Mouse (Mus musculus) liver, embryonic 14.5 days (tissue): ENCODE measurements around the gene Acp7.

Experiments used
- CTCF ChIP-seq: IDR thresholded peaks from 2 replicates; pipeline ENCODE4 v1.5.1; 2016; ENCODE audit warnings: antibody characterized with exemption, low read depth, control low read depth
- EP300 ChIP-seq: IDR thresholded peaks from 2 replicates; pipeline ENCODE4 v1.6.1; 2016; ENCODE audit warnings: antibody characterized with exemption, low read depth

DNA sequence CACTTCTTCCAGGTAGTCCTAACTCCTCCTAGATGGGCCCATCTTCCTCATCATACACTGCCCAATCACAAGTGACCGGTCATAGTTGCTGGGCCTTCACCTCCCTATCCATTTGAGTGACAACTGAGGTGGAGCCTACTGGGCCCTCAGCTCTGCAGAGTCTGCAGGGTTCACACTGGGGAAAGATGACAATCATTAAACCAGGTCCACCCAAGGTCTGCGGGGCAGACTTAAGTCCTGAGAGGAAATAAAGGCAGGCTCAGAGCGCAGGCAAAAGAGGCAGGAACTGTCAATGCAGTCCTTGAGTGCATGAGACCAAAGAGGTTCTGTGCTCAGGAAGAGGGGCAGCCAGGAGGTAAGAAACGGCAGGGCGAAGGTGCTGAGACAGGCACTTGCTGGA lies 58.4 kb downstream of the Acp7 start:
- TF ChIP-seq CTCF (no peak), EP300 (no peak)
